Mouse (Mus musculus): Measurements from ENCODE around the gene Ube2o. TPM values are rescaled to one million over a fixed set of nuclear protein-coding genes. Genes with fewer than 3 reads are reported as not detected.

Ube2o gene
- polyA plus RNA-seq, 1 experiment from 2014 or later = 15.5 TPM

DNA sequence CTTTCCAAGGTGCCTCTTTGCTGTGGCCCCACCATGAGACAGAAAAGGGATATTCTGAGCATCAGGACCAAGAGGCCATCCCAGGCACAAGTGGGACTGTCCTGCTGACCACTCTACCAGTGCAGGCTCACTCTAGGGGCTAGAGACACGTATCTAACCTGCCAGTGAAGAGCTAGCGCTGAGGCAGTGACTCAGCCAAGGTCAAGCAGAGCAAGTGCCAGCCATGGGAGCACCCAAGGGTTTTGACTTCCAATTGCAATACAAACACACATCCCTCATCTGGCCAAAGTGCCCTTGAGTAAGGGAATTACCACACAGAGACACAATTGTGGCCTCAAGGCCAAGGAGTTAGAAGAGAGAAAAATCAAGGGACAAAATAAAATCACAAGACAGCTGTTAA, 5.9 kb downstream of the Ube2o start:
- no peak for ATAC-seq
- 82% methylated on average over 2 of the region's 2 CpGs for WGBS
- Histone ChIP-seq H3K27ac (ENCODE audit: low read length) (no peak overlapping the region), H3K4me1 (ENCODE audit: control insufficient read depth, insufficient read depth, low read length) (peaks cover 48% of the 10 kb centered on the region), H3K9ac (ENCODE audit: low read depth, low read length) (no peak overlapping the region), H3K4me2 (ENCODE audit: low read length) (no peak overlapping the region), H3K4me3 (ENCODE audit: low read depth, low read length) (no peak overlapping the region), H3K27me3 (ENCODE audit: control insufficient read depth, insufficient read depth, low read depth, low read length) (no peaks in the 10 kb centered on the region), H3K9me3 (replicated peaks; ENCODE audit: control insufficient read depth, low read length, poor library complexity, severe bottlenecking) (no peaks in the 10 kb centered on the region), H3K36me3 (ENCODE audit: control insufficient read depth, insufficient read depth, low read length) (no peaks in the 10 kb centered on the region)

DNA sequence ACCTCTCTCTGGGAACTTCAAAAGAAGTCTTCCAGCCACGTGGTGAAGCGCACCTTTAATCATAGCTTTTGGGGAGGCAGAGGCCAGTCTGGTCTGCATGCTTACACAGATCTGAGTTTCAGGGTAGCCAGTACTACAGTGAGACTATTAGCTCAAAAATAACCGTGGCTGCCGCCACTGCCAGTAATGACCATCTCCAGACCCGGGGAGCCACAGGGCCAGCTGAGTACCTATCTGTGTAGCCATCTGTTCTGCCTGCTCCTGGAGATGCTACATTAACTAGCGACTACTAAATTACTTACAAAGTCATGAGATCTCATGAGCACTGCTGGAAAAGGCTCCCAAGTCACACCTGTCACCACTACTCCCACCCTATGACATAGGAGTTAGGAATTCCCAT, 6.3 kb downstream of the Ube2o start:
- no peak overlapping the region for H3K4me3 ChIP-seq (ENCODE audit: low read depth, low read length)
- H3K9me3 ChIP-seq (replicated peaks; ENCODE audit: control insufficient read depth, low read length, poor library complexity, severe bottlenecking) = no peaks in the 10 kb centered on the region
- WGBS = 58% methylated on average over 6 of the region's 6 CpGs
- H3K27me3 ChIP-seq (ENCODE audit: control insufficient read depth, insufficient read depth, low read depth, low read length) = no peaks in the 10 kb centered on the region
- H3K27ac ChIP-seq (ENCODE audit: low read length) = no peak overlapping the region
- H3K9ac ChIP-seq (ENCODE audit: low read depth, low read length) = no peak overlapping the region
- H3K4me1 ChIP-seq (ENCODE audit: control insufficient read depth, insufficient read depth, low read length) = peaks cover 45% of the 10 kb centered on the region
- no peaks in the 10 kb centered on the region for H3K36me3 ChIP-seq (ENCODE audit: control insufficient read depth, insufficient read depth, low read length)
- no peak overlapping the region for H3K4me2 ChIP-seq (ENCODE audit: low read length)
- no peak for ATAC-seq

DNA sequence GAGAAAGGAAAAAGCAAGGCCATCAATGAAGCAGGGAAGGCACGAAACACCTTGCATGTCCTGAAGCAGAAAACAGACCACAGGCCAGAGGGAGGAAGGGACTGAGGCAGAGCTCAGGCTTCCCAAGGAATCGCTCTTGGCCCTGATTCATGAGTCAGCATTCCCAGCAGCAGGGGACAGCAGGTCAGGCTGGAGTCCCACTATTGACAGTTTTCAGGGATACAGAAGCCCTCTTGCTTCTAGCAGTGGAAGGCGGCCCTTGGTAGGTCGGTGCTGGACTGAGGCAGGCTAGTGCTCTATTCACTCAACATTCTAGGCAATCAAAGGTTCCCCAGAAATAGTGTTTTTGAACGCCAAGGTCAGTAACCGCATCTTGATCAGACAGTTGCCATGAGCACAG, 6.8 kb downstream of the Ube2o start:
- no peak for ATAC-seq
- Histone ChIP-seq H3K36me3 (ENCODE audit: control insufficient read depth, insufficient read depth, low read length) (no peaks in the 10 kb centered on the region), H3K27me3 (ENCODE audit: control insufficient read depth, insufficient read depth, low read depth, low read length) (no peaks in the 10 kb centered on the region), H3K4me2 (ENCODE audit: low read length) (no peak overlapping the region), H3K4me1 (ENCODE audit: control insufficient read depth, insufficient read depth, low read length) (peaks cover 40% of the 10 kb centered on the region), H3K9ac (ENCODE audit: low read depth, low read length) (no peak overlapping the region), H3K4me3 (ENCODE audit: low read depth, low read length) (no peak overlapping the region), H3K27ac (ENCODE audit: low read length) (no peak overlapping the region), H3K9me3 (replicated peaks; ENCODE audit: control insufficient read depth, low read length, poor library complexity, severe bottlenecking) (no peaks in the 10 kb centered on the region)
- 55% methylated on average over 6 of the region's 6 CpGs for WGBS

DNA sequence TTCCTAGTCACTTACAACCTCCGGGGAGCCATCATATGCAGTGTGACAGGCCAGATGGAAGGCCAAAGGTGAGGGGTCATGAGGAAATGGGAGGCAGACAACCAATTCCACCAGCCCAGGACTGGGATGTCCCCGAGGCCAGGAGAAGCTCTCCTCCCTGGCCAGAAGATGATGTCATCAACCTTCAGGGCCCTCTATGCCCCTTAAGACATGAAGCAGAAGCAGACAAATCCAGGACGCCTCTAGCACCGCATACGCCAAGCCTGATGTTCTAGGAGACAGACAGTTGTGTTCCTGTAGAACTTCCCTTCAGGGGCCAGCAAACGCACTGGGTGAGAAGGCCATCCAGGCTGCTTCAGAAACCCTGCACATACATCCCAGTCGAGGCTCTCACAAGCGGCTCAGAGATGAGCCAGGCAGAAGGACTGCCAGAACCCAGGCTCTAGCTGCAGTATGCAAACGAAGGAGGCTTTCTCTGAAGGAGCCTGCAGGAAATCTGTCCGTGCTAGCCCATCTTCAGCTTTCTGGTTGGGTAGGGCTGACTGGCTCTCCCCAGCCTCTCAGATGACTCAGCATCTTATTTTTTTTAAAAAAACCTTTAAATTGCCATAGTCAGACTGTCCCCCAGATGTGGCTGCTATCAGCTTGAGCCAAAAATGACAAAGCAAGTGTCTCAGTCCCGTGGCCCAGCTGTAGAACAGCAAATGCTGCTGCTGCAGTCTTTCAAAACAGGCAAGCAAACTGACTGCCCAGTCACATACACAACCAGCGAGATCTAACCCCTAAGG, 8.3 kb downstream of the Ube2o start:
- Histone ChIP-seq H3K9me3 (replicated peaks; ENCODE audit: control insufficient read depth, low read length, poor library complexity, severe bottlenecking) (no peaks in the 10 kb centered on the region), H3K4me2 (ENCODE audit: low read length) (no peak overlapping the region), H3K36me3 (ENCODE audit: control insufficient read depth, insufficient read depth, low read length) (no peaks in the 10 kb centered on the region), H3K4me3 (ENCODE audit: low read depth, low read length) (no peak overlapping the region), H3K27me3 (ENCODE audit: control insufficient read depth, insufficient read depth, low read depth, low read length) (no peaks in the 10 kb centered on the region), H3K9ac (ENCODE audit: low read depth, low read length) (no peak overlapping the region), H3K4me1 (ENCODE audit: control insufficient read depth, insufficient read depth, low read length) (peaks cover 29% of the 10 kb centered on the region), H3K27ac (ENCODE audit: low read length) (no peak overlapping the region)
- 56% methylated on average over 12 of the region's 12 CpGs for WGBS
- ATAC-seq = no peak

DNA sequence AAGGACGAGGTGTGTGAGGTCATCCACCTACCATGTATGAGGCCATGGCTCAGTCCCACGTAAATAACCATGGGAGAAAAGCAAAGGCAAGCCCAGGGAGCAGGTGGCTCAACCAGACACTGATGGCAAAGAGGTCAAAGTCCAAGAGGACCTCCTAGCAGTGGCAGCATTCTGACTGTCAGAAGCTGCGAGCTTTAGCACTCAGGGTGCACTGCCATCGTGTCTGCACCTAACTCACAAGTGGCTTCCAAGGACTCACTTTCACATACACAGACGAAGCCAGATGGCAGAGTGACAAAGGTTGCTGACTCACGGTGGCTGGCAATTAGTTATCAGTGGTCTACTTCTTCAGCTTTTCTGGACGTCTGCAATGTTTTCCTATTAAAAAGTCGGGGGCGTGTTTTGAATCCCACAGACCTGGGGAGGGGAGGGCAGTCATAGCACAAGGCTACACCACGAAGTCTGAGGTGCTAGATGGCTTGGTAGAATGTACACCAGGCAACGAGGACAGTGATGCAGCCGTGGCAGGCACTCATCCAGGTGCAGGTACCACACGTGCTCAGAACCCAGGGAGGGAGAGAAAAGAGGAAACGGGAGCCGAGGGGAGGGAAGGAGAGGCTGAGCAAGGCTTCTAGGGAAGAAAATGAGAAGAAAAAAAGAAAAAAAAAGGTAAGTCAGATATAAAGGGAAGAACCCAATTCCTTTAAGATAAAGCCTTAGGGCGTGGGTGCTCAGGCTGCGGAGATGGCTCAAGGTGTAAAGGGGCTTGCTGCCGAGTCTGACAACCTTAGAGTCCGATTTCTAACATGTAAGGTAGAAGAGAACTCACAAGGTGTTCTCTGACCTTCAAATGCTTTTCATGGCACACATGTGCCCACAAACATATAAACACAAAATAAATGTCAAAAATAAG, 9.2 kb downstream of the Ube2o start:
- Histone ChIP-seq H3K4me2 (ENCODE audit: low read length) (no peak overlapping the region), H3K9ac (ENCODE audit: low read depth, low read length) (no peak overlapping the region), H3K27ac (ENCODE audit: low read length) (no peak overlapping the region), H3K36me3 (ENCODE audit: control insufficient read depth, insufficient read depth, low read length) (no peaks in the 10 kb centered on the region), H3K4me3 (ENCODE audit: low read depth, low read length) (no peak overlapping the region), H3K27me3 (ENCODE audit: control insufficient read depth, insufficient read depth, low read depth, low read length) (no peaks in the 10 kb centered on the region), H3K4me1 (ENCODE audit: control insufficient read depth, insufficient read depth, low read length) (peaks cover 29% of the 10 kb centered on the region), H3K9me3 (replicated peaks; ENCODE audit: control insufficient read depth, low read length, poor library complexity, severe bottlenecking) (no peaks in the 10 kb centered on the region)
- WGBS = 86% methylated on average over 19 of the region's 19 CpGs
- ATAC-seq = no peak

DNA sequence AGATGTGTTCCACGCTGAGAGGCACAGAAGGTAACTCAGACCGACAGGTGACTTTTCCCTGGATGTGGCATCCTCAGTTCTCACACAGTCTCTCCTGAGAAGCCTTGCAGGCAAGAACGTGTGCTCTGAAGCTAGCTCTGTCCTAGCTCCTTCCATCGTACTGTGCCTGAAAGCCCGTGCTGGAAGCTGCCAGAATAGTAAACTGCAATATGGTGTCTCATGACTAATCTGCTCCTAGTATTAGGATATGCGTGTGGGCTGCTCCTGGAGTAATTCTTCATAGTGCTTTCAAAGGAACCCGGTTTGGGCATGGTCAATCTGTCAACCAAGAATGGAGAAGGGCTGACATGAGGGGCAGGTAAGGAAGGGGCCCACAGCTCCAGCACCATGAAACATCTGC, 10.4 kb downstream of the Ube2o start:
- Histone ChIP-seq H3K36me3 (ENCODE audit: control insufficient read depth, insufficient read depth, low read length) (no peaks in the 10 kb centered on the region), H3K4me3 (ENCODE audit: low read depth, low read length) (no peak overlapping the region), H3K4me1 (ENCODE audit: control insufficient read depth, insufficient read depth, low read length) (peaks cover 24% of the 10 kb centered on the region), H3K27ac (ENCODE audit: low read length) (no peak overlapping the region), H3K27me3 (ENCODE audit: control insufficient read depth, insufficient read depth, low read depth, low read length) (no peaks in the 10 kb centered on the region), H3K4me2 (ENCODE audit: low read length) (no peak overlapping the region), H3K9ac (ENCODE audit: low read depth, low read length) (no peak overlapping the region), H3K9me3 (replicated peaks; ENCODE audit: control insufficient read depth, low read length, poor library complexity, severe bottlenecking) (no peaks in the 10 kb centered on the region)
- 90% methylated on average over 7 of the region's 7 CpGs for WGBS
- ATAC-seq = no peak

DNA sequence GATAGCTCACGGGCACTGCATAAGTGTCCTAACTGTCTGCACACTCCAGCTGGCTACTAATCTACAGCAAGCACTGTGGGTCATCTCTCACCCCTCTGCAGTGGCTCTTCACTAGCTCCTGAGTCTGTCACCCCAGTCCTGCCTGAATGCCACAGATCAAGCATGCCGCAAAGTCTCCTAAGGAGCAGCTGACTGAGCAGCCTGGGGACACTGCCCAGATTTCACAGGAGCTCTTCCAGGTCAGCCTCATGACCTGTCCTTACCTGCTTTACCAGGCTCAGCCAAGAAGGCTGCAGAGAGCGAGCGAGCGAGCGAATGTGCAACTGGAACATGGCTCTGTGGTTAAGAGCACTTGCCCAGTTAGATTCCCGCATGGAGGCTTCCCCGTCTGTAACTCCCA, 13.7 kb downstream of the Ube2o start:
- Histone ChIP-seq H3K4me2 (ENCODE audit: low read length) (no peak overlapping the region), H3K4me3 (ENCODE audit: low read depth, low read length) (no peak overlapping the region), H3K27me3 (ENCODE audit: control insufficient read depth, insufficient read depth, low read depth, low read length) (no peaks in the 10 kb centered on the region), H3K9me3 (replicated peaks; ENCODE audit: control insufficient read depth, low read length, poor library complexity, severe bottlenecking) (no peaks in the 10 kb centered on the region), H3K9ac (ENCODE audit: low read depth, low read length) (no peak overlapping the region), H3K36me3 (ENCODE audit: control insufficient read depth, insufficient read depth, low read length) (no peaks in the 10 kb centered on the region), H3K27ac (ENCODE audit: low read length) (no peak overlapping the region), H3K4me1 (ENCODE audit: control insufficient read depth, insufficient read depth, low read length) (no peaks in the 10 kb centered on the region)
- 85% methylated on average over 8 of the region's 8 CpGs for WGBS
- ATAC-seq = no peak

DNA sequence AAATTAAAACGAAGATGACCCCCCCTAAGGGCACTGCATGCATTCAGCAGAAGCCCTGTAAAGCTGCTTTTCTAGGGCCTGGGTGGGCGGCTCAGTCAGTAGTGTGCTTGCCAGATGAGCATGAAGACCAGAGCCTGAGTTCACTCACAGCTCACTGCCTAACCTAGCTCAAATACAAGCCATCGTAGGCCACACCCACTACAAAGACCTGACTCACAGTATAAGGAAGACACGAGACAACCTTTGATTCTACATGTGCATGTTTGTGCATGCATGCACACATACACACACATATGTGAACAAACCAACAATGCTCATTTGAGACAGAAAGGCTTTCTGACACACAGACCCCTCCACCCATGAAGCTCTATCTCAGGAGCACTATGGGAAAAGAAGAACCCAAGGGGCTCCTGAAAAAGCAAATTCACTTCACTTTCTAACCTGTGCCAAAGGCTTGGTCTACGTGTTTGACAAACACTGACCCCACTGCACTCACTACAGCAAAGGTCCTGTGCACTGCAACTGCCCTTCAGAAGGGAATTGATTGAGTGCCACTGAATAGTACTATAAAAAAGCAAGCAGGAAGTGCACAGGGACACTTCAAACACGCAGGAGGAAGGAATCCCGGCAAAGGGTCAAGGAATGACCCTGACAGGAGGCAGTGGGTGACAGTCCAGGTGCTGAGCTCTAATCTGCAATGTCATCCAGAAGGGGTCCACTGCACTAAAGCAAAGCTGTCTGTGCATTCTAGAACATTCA, 15.8 kb downstream of the Ube2o start:
- no peak overlapping the region for H3K4me2 ChIP-seq (ENCODE audit: low read length)
- H3K9me3 ChIP-seq (replicated peaks; ENCODE audit: control insufficient read depth, low read length, poor library complexity, severe bottlenecking) = no peaks in the 10 kb centered on the region
- no peak overlapping the region for H3K9ac ChIP-seq (ENCODE audit: low read depth, low read length)
- H3K4me1 ChIP-seq (ENCODE audit: control insufficient read depth, insufficient read depth, low read length) = no peaks in the 10 kb centered on the region
- H3K27ac ChIP-seq (ENCODE audit: low read length) = no peak overlapping the region
- no peaks in the 10 kb centered on the region for H3K27me3 ChIP-seq (ENCODE audit: control insufficient read depth, insufficient read depth, low read depth, low read length)
- no peak overlapping the region for H3K4me3 ChIP-seq (ENCODE audit: low read depth, low read length)
- H3K36me3 ChIP-seq (ENCODE audit: control insufficient read depth, insufficient read depth, low read length) = no peaks in the 10 kb centered on the region
- 81% methylated on average over 7 of the region's 7 CpGs for WGBS
- ATAC-seq = no peak

All from midbrain, embryonic 16.5 days (tissue).